Mouse (Mus musculus): ENCODE results near the gene Tstd2.

The Tstd2 gene

GRCm38 (mm10) chr4:46119514-46120094, 18.9 kb downstream of the Tstd2 start:
- no peak for DNase-seq (ENCODE audit: low read depth, low spot score)

- DNase-seq (ENCODE audit: low read depth, low spot score): no peak
Observed at GRCm38 (mm10) chr4:46117536-46117935, 21.0 kb downstream of the Tstd2 start.

- DNase-seq (ENCODE audit: low read depth, low spot score): no peak
Observed at GRCm38 (mm10) chr4:46116544-46117175, 21.8 kb downstream of the Tstd2 start.

DNA sequence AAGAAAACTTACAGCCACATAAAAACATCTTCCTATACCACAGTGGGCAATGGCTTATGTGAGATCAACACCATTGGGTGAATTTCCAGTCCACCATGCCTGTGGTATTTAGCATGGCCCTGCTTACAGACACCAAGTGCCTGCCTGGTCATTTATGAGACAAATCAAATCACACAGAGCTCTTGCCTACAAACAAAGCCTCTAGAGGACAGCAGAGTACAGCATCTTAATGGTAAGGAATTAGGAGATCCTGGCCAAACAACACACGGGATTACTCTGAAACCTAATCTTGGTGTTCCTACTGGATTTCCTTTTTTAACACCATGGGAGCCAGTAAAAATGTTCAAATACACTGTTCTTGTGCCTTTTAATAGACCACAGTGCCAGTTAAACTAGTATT, 23.2 kb downstream of the Tstd2 start:
- DNase-seq (ENCODE audit: low read depth, low spot score): no peak

DNA sequence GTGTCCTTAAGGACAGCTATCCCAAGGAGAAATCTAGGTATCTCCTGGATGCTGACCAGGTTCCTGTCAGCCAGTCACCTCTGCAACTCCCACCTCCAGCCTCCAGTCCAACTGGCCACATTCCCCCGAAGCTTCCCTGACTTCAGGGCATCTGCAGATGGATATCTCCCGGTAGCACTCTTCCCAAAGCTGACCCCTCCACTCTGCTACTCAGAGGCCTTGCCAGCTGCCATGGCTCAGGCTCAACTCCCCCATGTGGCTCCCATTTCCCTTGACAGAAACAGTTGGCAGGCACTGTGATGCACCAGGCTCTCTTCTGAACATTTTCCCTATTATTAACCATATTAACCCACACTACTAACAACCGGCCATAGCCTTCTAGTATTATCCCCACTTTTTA, 27.1 kb downstream of the Tstd2 start:
- no peak for DNase-seq (ENCODE audit: low read depth, low spot score)

DNA sequence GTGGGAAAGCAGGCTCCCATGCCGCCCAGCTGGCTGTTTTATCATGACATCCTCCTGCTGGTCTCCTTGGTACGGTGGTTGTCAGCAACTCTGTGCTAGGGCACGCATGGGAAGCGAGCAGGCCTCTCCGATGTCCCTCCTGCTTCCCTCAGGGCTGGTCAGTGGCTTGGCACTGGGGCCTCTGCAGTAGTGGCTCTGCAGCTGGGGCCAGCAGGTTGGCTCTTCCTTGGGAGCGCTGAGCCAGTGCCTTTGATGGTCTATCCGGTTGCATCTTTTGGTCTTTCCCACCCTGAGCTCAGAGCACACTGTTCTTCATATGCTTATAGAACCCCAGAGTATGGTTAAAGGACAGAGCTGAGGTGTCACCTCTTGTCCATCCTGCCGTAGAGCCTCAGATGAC, 28.4 kb downstream of the Tstd2 start:
- DNase-seq (ENCODE audit: low read depth, low spot score): no peak

DNA sequence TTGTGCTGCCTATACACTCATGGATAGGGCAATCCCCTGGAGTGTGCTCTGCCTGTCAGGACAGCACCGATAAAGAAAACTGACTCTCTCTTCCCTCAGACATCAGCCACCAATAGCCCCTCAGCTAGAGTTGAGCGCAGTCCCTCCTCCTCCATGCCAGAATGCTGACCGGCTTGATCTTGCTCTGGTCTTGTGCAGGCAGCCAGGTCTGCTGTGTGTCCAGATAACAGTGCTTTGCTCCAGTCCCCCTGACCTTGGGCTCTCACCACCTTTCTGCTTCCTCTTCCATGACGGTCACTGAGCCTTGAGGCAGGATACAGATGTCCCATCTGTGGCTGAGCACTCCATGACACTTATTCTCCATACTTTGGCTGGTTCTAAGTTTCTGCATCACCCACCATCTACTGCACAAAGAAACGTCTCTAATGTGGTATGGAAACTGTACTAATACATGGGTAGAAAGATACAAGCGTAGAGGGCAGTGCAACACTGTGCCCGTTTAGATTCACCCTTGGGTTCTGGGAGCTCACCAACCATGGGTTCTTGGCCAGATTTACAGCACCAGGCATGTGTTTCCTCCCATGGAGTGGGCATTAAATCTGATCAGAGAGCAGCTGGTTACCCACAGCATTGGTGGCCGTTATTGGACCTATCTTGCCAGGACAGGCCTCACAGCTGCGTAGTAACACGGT, 36.3 kb downstream of the Tstd2 start:
- DNase-seq (ENCODE audit: low read depth, low spot score): no peak

GRCm38 (mm10) chr4:46101211-46101711, 37.2 kb downstream of the Tstd2 start:
- no peak for DNase-seq (ENCODE audit: low read depth, low spot score)

- no peak for DNase-seq (ENCODE audit: low read depth, low spot score)
Observed at GRCm38 (mm10) chr4:46100539-46100938, 38.0 kb downstream of the Tstd2 start.

- DNase-seq (ENCODE audit: low read depth, low spot score): no peak
Observed at GRCm38 (mm10) chr4:46099132-46099531, 39.4 kb downstream of the Tstd2 start.

GRCm38 (mm10) chr4:46097591-46097990, 40.9 kb downstream of the Tstd2 start:
- no peak for DNase-seq (ENCODE audit: low read depth, low spot score)

GRCm38 (mm10) chr4:46096546-46096945, 41.9 kb downstream of the Tstd2 start:
- DNase-seq (ENCODE audit: low read depth, low spot score): no peak

GRCm38 (mm10) chr4:46095826-46096159, 42.7 kb downstream of the Tstd2 start:
- no peak for DNase-seq (ENCODE audit: low read depth, low spot score)

DNA sequence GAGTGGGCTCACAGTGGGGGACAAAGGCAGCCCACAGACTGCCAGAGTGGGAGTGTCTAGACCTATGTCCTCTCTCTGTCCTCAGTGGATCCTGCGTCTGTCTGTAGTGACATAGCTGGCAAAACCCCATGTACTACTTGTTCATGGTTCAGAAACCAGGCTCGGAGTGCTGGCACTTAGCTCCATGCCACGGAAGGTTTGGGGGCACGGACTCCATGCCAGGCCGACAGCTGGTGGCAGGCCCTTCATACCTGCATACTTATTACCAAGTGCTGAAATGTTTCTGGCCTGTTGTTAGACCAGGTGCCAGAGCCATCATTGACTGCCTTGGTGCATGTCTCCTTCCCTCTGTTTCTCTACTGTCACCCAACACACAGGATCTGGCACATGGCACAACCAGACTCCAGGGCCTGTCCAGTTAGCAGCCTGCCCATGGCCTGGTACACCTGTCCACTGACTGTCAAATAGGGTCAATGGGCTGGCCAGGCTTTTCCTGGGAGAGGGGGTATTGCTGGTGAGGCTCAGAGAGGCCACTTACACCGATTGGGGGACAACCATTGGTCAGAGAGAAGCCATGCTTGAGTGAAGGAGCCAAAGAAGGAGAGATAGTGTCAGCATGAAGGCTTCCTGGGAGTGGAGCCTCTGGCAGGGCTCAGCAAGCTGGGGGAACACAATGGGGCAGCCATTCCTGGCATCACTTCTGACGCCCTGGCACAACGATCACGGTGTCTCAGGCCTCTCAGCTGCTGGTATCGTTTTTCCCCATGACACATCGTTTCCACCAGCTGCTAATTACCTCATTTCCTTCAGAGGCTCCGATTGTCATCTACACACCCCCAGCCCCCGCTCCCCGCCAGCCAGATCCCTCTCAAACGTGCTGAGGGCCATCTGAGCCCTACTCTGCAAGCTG, 43.3 kb downstream of the Tstd2 start:
- DNase-seq (ENCODE audit: low read depth, low spot score): no peak

GRCm38 (mm10) chr4:46092429-46093076, 45.9 kb downstream of the Tstd2 start:
- DNase-seq (ENCODE audit: low read depth, low spot score): no peak

DNA sequence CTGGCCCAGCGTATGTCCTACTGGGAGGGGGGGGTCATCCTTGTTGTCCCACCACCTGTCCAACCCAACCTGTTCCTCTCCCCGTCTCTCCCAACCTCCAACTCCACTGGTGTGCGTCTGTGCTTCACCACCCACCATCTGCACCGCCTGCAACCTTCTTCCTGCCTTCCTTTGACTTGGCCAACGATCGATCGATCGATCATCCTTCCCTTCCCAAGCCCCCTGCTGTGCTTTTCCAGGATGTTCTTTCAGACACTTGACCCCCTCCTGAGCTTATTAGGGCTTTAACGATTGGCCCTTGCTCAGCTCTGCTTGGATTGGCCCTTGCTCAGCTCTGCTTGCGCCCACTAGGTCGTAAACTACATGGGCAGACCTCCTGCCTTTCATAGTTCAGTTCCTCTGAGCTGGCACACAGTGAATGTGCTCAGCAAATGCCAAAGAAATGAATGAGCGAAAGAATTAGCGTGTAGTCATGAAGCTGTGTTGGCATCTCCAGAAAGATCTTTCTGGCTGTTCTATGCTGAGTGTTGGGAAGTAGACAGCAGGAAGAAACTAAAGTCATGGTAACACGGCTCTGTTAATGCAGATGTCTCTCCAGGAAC, 48.9 kb downstream of the Tstd2 start:
- no peak for DNase-seq (ENCODE audit: low read depth, low spot score)

DNA sequence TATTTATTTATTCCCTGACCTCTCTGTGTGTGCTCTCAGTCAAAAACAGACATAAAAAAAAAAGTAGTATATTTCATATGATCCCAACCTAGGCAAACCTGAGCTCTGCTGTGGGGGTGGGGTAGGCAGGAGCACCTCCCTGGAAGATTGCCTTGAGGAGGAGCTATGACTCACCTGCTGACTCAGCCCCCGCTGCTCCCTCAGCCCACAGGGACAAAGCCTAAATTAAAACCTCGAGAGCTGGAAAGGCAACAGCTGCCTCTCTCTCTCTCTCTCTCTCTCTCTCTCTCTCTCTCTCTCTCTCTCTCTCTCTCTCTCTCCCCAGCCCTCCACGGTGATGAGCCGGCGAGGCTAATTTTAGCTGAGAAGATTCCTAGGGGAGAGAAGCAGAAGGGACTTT, 50.6 kb downstream of the Tstd2 start:
- no peak for DNase-seq (ENCODE audit: low read depth, low spot score)

GRCm38 (mm10) chr4:46087427-46087771, 51.1 kb downstream of the Tstd2 start:
- DNase-seq (ENCODE audit: low read depth, low spot score): no peak

GRCm38 (mm10) chr4:46086718-46087426, 51.6 kb downstream of the Tstd2 start:
- no peak for DNase-seq (ENCODE audit: low read depth, low spot score)

GRCm38 (mm10) chr4:46085223-46085811, 53.2 kb downstream of the Tstd2 start:
- no peak for DNase-seq (ENCODE audit: low read depth, low spot score)
